Comparison of ENCODE assay signal across 16 mouse cellular contexts in genomic region chr5:150188031-150188430, GRCm38 (mm10).
"Had no signal": no experiment of that assay in that cellular context is flagged by ENCODE, and none has a peak within 500 bp of the region (broad histone marks: within the 10 kb centered on the region; RNA-seq: fewer than 3 reads in every experiment).

No protein-coding gene starts in this region.

- ATAC-seq: lung, postnatal 0 days; midbrain, embryonic 13.5 days; midbrain, embryonic 15.5 days had no signal

- H3K27me3 ChIP-seq: lung, embryonic 15.5 days; megakaryocyte, embryonic 14.5 days; midbrain, embryonic 13.5 days; midbrain, embryonic 15.5 days; neural tube, embryonic 12.5 days; stomach, embryonic 15.5 days had no signal

- DNase-seq: lung, adult 2 months; lung, postnatal 14 days; lung, postnatal 36 days; right cerebral cortex, postnatal 14 days; thymus, adult 2 months; thymus, postnatal 25 days; thymus, postnatal 4 days had no signal

- H3K36me3 ChIP-seq: lung, embryonic 15.5 days; midbrain, embryonic 13.5 days; midbrain, embryonic 15.5 days; neural tube, embryonic 12.5 days; stomach, embryonic 15.5 days had no signal

- H3K4me3 ChIP-seq: lung, embryonic 15.5 days; megakaryocyte, embryonic 14.5 days; midbrain, embryonic 13.5 days; midbrain, embryonic 15.5 days; neural tube, embryonic 12.5 days; stomach, embryonic 15.5 days had no signal

- H3K4me1 ChIP-seq: midbrain, embryonic 13.5 days; midbrain, embryonic 15.5 days; neural tube, embryonic 12.5 days; stomach, embryonic 15.5 days had no signal

- H3K27ac ChIP-seq: lung, embryonic 15.5 days; macrophage; midbrain, embryonic 13.5 days; midbrain, embryonic 15.5 days; neural tube, embryonic 12.5 days; stomach, embryonic 15.5 days; stomach, postnatal 0 days had no signal

- H3K9me3 ChIP-seq: lung, embryonic 15.5 days; neural tube, embryonic 12.5 days; stomach, embryonic 15.5 days had no signal
